12 mouse cellular contexts compared by ENCODE assay signal in genomic region chr1:190250574-190251246, GRCm38 (mm10).
DNase-seq lines count a peak whose midpoint lies in the region; ATAC-seq and TF ChIP-seq lines count a peak whose summit lies in the region.
"Had no signal": no experiment of that assay in that cellular context is flagged by ENCODE, and none has a peak within 500 bp of the region (broad histone marks: within the 10 kb centered on the region; RNA-seq: fewer than 3 reads in every experiment).

No protein-coding gene starts in this region.

- H3K4me3 ChIP-seq in lung, embryonic 14.5 days (ENCODE audit: low read depth, low read length): no peak overlapping the region
- no peak overlapping the region for H3K4me3 ChIP-seq in heart, postnatal 0 days (ENCODE audit: low read depth, low read length)

- H3K4me1 ChIP-seq in lung, embryonic 14.5 days (ENCODE audit: insufficient read depth): no peaks in the 10 kb centered on the region
- H3K4me1 ChIP-seq in heart, postnatal 0 days (ENCODE audit: control insufficient read depth, insufficient read depth): no peaks in the 10 kb centered on the region

- H3K4me2 ChIP-seq in lung, embryonic 14.5 days: peak overlapping the region; percentile 11; the same call in 1 of the 2 replicates
- H3K4me2 ChIP-seq in heart, postnatal 0 days (ENCODE audit: low read depth, low read length): no peak overlapping the region

- peak; percentile 25 for DNase-seq in embryo, embryonic 10 days (ENCODE audit: low spot score)
- DNase-seq in embryo, embryonic 9.5 days (ENCODE audit: extremely low spot score): no peak
- peak; percentile 29 for DNase-seq in lung, embryonic 14.5 days
- no peak for DNase-seq in lung, adult 18-20 months
- DNase-seq in heart, postnatal 0 days (ENCODE audit: low spot score): peak; percentile 13
- peak; percentile 15 for DNase-seq in right cerebral cortex, adult 2 months (ENCODE audit: low spot score in 2 of 2)
- no peak for DNase-seq in urinary bladder, adult 18-20 months (ENCODE audit: low spot score in 2 of 2)
- DNase-seq: cerebellum, adult 11-12 months; gastrocnemius, postnatal 25 days; thymus, postnatal 25 days had no signal

- no peak for TF ChIP-seq CTCF in lung, embryonic 14.5 days (IDR thresholded peaks at IDR 0.05; ENCODE audit: low read depth)
- TF ChIP-seq CTCF in heart, postnatal 0 days (IDR thresholded peaks at IDR 0.05; ENCODE audit: low read depth): no peak

- 19% methylated on average over 13 of the region's 13 CpGs for WGBS in lung, embryonic 14.5 days
- 36% methylated on average over 13 of the region's 13 CpGs for WGBS in heart, postnatal 0 days

- no peak overlapping the region for H3K9ac ChIP-seq in lung, embryonic 14.5 days
- no peak overlapping the region for H3K9ac ChIP-seq in heart, postnatal 0 days (replicated peaks; ENCODE audit: low read depth, low read length)

- peaks cover 4% of the 10 kb centered on the region; the same call in 1 of the 2 replicates for H3K9me3 ChIP-seq in lung, embryonic 14.5 days (ENCODE audit: low read depth, low read length)
- peaks cover 12% of the 10 kb centered on the region for H3K9me3 ChIP-seq in heart, postnatal 0 days (replicated peaks; ENCODE audit: control insufficient read depth, low read length)

- H3K27me3 ChIP-seq in lung, embryonic 14.5 days (ENCODE audit: insufficient read depth, low read length): no peaks in the 10 kb centered on the region
- no peaks in the 10 kb centered on the region for H3K27me3 ChIP-seq in heart, postnatal 0 days (ENCODE audit: control insufficient read depth, insufficient read depth, low read length)

- TF ChIP-seq EP300 in heart, postnatal 0 days (IDR thresholded peaks at IDR 0.05; ENCODE audit: low read depth): no peak

- H3K27ac ChIP-seq in lung, embryonic 14.5 days (ENCODE audit: low read depth): no peak overlapping the region
- no peak overlapping the region for H3K27ac ChIP-seq in heart, postnatal 0 days (ENCODE audit: low read depth)
- H3K27ac ChIP-seq: kidney, postnatal 0 days had no signal

- no peak for ATAC-seq in lung, embryonic 14.5 days (ENCODE audit: insufficient read depth)
- ATAC-seq in heart, postnatal 0 days (ENCODE audit: insufficient read depth, low read depth): peak; percentile 30; the same call in 1 of the 2 replicates
- ATAC-seq in monocyte, adult 5-6 weeks (replicated peaks; ENCODE audit: insufficient number of reproducible peaks, low FRiP score, low TSS enrichment, poor library complexity, severe bottlenecking): no peak

- no peaks in the 10 kb centered on the region for H3K36me3 ChIP-seq in lung, embryonic 14.5 days (ENCODE audit: insufficient read depth)
- no peaks in the 10 kb centered on the region for H3K36me3 ChIP-seq in heart, postnatal 0 days (replicated peaks; ENCODE audit: control insufficient read depth, insufficient read depth, low read length)

Comparison
In these comparisons a context has a peak if more than half of its experiments do, and no peak if none do; other contexts are left out.
1. DNase-seq: peak in embryo, embryonic 10 days (single experiment), lung, embryonic 14.5 days (single experiment), heart, postnatal 0 days (single experiment) and right cerebral cortex, adult 2 months (2 of 2); none in embryo, embryonic 9.5 days (single experiment), lung, adult 18-20 months (0 of 2) and urinary bladder, adult 18-20 months (0 of 2).